Mouse (Mus musculus): ENCODE measurements around the gene U2af2.

- TF ChIP-seq CTCF (IDR thresholded peaks at IDR 0.05; ENCODE audit: extremely low read depth, insufficient read depth, low read length) (no peak), POLR2A (IDR thresholded peaks at IDR 0.05; ENCODE audit: extremely low read depth, insufficient read depth, low read length) (no peak)
These were observed 10.4 kb upstream of the U2af2 start, which contains the start of gene Zfp580 for GRCm38 (mm10) chr7:5051193-5052192.
